Mouse (Mus musculus) midbrain, embryonic 15.5 days (tissue): ENCODE results near the gene Palm. TPM values are rescaled to one million over a fixed set of nuclear protein-coding genes. Genes with fewer than 3 reads are reported as not detected.
A peak's percentile ranks its signal among the peaks of the same experiment; 100 is the strongest.

Source experiments
- ATAC-seq: fragments of 200-750 bp; cut with Nextera tagmentation; replicated peaks from 2 replicates; pipeline ENCODE4 v1.8.0; 2017; ENCODE audit warnings: moderate TSS enrichment
- H3K27ac ChIP-seq: fragments of 300-500 bp; sonication (generic); 2 replicates; pipeline ENCODE4 v1.5.1; 2015; ENCODE audit warnings: mild to moderate bottlenecking, inconsistent platforms
- H3K27me3 ChIP-seq: fragments of 300-500 bp; sonication (generic); replicated peaks from 2 replicates; pipeline ENCODE4 v1.6.1; 2015; ENCODE audit warnings: inconsistent platforms
- H3K36me3 ChIP-seq: fragments of 300-500 bp; sonication (generic); replicated peaks from 2 replicates; pipeline ENCODE4 v1.6.1; 2015; ENCODE audit warnings: inconsistent platforms
- H3K4me1 ChIP-seq: fragments of 300-500 bp; sonication (generic); 2 replicates; pipeline ENCODE4 v1.6.1; 2015; ENCODE audit warnings: inconsistent platforms
- H3K4me2 ChIP-seq: fragments of 300-500 bp; sonication (generic); 2 replicates; pipeline ENCODE4 v1.6.1; 2015; ENCODE audit warnings: inconsistent platforms, mild to moderate bottlenecking, moderate library complexity
- H3K4me3 ChIP-seq: fragments of 300-500 bp; sonication (generic); 2 replicates; pipeline ENCODE4 v1.5.1; 2015; ENCODE audit warnings: mild to moderate bottlenecking, inconsistent platforms
- H3K9ac ChIP-seq: fragments of 300-500 bp; sonication (generic); 2 replicates; pipeline ENCODE4 v1.6.1; 2015; ENCODE audit warnings: mild to moderate bottlenecking, inconsistent platforms
- H3K9me3 ChIP-seq: fragments of 300-500 bp; sonication (generic); 2 replicates; pipeline ENCODE4 v1.6.1; 2016; ENCODE audit warnings: inconsistent platforms
- WGBS: fragments of 180-500 bp; shearing (Covaris S2); methylation state at CpG from one replicate; pipeline ENCODE4 v1.1.7; 2015; ENCODE audit warnings: mixed read lengths; 5-methylcytosine and 5-hydroxymethylcytosine counted together
- polyA plus RNA-seq: library from polyadenylated mRNA; unstranded; fragments of >200 nt; fragmentation: Nextera tagmentation; extraction: Ambion mirVana; gene quantifications from 2 replicates; pipeline ENCODE4 v1.2.1, GENCODE M21; 2015

Gene Palm
- polyA plus RNA-seq, 1 experiment from 2014 or later, result 348 TPM

DNA sequence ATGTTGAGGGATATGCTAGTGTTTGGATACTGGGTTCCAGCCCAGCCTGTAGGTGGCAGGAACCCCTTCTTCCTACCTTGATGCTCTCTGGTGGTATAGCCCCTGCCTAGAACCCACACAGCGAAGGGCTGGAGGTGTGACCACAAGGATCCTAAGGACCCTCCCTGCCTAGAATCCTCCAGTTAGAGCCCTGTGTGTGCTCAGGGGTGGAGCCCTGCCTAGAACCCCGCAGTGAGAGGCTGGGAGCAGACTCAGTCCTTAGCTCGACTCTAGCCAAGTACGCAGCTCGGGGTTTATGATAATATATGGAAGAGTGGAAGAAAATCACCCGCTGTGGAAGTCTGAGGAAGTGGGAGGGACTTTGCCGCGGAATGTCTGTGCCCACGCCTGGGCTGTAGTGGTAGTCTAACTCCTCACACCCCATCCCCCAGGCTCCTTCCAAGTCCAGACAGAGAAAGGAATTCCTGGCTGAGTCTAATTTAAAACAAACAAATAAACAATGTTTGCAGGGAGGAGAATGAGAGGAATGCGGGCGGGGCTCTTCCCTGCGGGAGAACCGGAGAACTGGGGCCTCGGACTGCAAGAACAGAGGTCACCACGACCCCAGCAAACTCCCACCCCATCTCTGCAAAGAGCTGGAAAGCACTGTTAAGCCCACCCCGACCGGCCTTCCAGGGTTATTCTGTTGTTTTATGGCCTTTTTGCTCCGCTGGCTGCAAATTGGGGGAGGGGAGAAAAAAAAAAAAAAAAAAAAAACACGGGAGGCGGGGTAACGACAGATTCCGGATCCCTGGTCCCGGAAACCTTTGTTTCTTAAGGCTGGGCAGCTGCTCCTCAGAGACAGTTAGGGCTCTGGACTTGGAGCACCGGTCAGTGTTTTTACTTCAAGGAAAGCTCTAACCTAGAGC, 47.5 kb downstream of the Palm start:
- no peaks in the 10 kb centered on the region for H3K36me3 ChIP-seq
- peak overlapping the region; percentile 54 for H3K4me2 ChIP-seq
- H3K27me3 ChIP-seq, result no peaks in the 10 kb centered on the region
- under 1% methylated on average over 24 of the region's 24 CpGs for WGBS
- H3K4me3 ChIP-seq, result peak overlapping the region; percentile 30
- peak; percentile 77 for ATAC-seq
- no peak overlapping the region; the same call in 1 of the 2 replicates for H3K9ac ChIP-seq
- no peaks in the 10 kb centered on the region for H3K9me3 ChIP-seq
- H3K27ac ChIP-seq, result peak overlapping the region; percentile 30
- peaks cover 17% of the 10 kb centered on the region for H3K4me1 ChIP-seq

- Histone ChIP-seq H3K9me3 (no peaks in the 10 kb centered on the region), H3K36me3 (no peaks in the 10 kb centered on the region), H3K4me1 (peaks cover 17% of the 10 kb centered on the region), H3K4me3 (no peak overlapping the region), H3K4me2 (no peak overlapping the region), H3K27ac (no peak overlapping the region), H3K9ac (no peak overlapping the region), H3K27me3 (no peaks in the 10 kb centered on the region)
- WGBS, result 75% methylated on average over 3 of the region's 3 CpGs
- no peak for ATAC-seq
These were observed 49.0 kb downstream of the Palm start for GRCm38 (mm10) chr10:79842322-79842721.

DNA sequence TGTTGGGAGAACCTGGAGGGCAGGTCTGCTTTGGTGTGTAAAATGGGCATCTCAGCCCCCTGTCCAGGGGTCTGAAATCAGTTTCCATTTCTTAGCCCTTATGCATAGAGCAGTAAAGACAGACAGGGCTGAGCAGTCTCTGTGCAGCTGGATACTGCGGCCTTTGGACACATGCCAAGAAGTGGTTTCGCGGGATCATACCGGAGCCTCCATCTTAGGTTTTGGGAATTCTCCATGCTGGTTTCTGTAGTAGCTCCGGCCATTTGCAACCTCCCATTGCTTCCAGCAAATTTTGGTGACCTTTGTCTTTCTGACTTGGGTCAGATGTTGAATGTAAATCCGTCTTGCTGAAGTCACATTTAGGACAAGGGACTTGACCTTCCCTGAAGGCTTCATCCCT, 50.1 kb downstream of the Palm start:
- ATAC-seq, result no peak
- Histone ChIP-seq H3K4me1 (peaks cover 17% of the 10 kb centered on the region), H3K4me2 (no peak overlapping the region), H3K9ac (no peak overlapping the region), H3K9me3 (no peaks in the 10 kb centered on the region), H3K27ac (no peak overlapping the region; the same call in 1 of the 2 replicates), H3K4me3 (no peak overlapping the region), H3K36me3 (no peaks in the 10 kb centered on the region), H3K27me3 (no peaks in the 10 kb centered on the region)
- 46% methylated on average over 6 of the region's 6 CpGs for WGBS

DNA sequence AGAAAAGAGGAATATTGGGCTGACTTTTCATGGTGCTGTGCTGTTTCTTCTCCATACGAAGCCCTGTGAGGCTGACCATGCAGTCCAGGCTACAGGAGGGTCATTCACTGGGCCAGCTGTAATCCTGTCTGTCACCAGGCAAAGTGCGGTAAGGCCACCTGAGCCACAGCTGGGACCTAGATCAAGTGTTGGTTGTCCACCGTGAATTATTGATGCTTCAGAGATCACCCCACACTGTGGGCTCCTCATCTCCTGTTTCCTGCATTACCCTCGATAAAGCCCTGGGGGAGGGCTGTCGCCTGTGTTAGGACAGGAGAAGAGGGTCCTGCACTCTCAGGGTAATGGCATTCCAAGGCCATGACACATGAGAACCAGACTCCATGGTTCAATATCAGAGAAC, 53.2 kb downstream of the Palm start:
- H3K9me3 ChIP-seq, result no peaks in the 10 kb centered on the region
- H3K27ac ChIP-seq, result no peak overlapping the region
- H3K4me3 ChIP-seq, result no peak overlapping the region
- H3K36me3 ChIP-seq, result no peaks in the 10 kb centered on the region
- no peak overlapping the region for H3K4me2 ChIP-seq
- no peak overlapping the region for H3K9ac ChIP-seq
- no peak for ATAC-seq
- H3K4me1 ChIP-seq, result peaks cover 13% of the 10 kb centered on the region
- 69% methylated on average over 5 of the region's 5 CpGs for WGBS
- H3K27me3 ChIP-seq, result no peaks in the 10 kb centered on the region

DNA sequence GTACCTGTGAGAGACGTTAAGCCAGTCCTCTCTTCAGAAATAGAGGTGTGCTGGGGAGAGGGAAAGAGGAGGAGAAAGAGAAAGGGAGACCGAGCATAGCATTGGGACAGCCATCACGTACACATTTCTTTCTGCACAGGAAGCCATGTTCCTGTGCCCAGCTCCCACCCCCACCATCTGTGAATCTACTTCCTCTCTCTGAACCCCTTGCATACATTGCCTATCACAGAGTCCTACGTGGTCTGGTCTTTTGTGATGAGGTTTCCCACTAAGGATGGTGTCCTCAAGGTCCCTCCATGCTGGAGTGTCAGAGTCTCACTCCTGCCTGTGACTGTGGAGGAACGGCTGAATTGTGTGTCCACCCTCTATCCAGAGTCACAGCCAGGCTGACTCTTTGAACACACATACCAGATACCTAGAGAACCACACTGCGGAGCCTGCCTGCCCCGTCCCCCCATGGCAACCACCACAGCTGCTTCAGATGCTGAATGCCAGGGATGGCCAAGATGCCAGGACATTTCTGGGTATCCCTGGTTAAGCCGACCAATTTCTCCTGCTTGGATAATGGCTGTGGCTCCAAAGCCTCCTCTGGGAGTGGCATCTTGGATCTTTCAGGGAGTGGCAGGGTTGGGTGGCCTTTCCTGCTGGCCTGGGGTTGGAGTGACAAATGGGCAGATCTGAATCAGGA, 56.7 kb downstream of the Palm start:
- Histone ChIP-seq H3K27me3 (no peaks in the 10 kb centered on the region), H3K4me3 (no peak overlapping the region), H3K4me2 (no peak overlapping the region), H3K9me3 (no peaks in the 10 kb centered on the region), H3K27ac (no peak overlapping the region), H3K9ac (no peak overlapping the region), H3K36me3 (no peaks in the 10 kb centered on the region), H3K4me1 (peaks cover 24% of the 10 kb centered on the region)
- WGBS, result 86% methylated on average over 8 of the region's 8 CpGs
- no peak for ATAC-seq

DNA sequence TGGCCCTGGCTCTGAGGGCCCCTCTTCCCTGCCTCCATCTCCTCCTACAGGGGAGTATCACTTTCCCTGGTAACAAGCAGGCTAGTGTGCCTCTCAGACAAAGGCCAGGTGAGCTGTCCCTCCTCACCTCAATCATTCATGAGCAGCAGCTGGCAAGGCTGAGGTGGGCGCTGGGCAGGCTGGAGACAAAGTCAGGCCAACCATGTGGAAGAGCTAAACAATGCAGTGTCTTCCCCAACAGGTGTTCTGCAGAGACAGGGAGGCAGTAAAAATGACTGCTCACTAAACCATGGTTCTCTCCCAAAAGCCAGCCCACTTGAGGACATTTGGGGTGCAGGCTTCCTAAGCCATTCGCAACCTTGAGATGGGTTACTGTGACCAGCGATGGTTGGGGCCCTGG, 58.3 kb downstream of the Palm start:
- ATAC-seq, result no peak
- no peaks in the 10 kb centered on the region for H3K36me3 ChIP-seq
- H3K9me3 ChIP-seq, result no peaks in the 10 kb centered on the region
- 88% methylated on average over 3 of the region's 3 CpGs for WGBS
- no peak overlapping the region for H3K4me2 ChIP-seq
- H3K27ac ChIP-seq, result peak overlapping the region; percentile 99
- H3K4me1 ChIP-seq, result peaks cover 39% of the 10 kb centered on the region
- H3K9ac ChIP-seq, result 0 out of 2 replicates have a peak overlapping the region, but pooled peaks have one; percentile 4
- H3K4me3 ChIP-seq, result no peak overlapping the region
- H3K27me3 ChIP-seq, result no peaks in the 10 kb centered on the region

DNA sequence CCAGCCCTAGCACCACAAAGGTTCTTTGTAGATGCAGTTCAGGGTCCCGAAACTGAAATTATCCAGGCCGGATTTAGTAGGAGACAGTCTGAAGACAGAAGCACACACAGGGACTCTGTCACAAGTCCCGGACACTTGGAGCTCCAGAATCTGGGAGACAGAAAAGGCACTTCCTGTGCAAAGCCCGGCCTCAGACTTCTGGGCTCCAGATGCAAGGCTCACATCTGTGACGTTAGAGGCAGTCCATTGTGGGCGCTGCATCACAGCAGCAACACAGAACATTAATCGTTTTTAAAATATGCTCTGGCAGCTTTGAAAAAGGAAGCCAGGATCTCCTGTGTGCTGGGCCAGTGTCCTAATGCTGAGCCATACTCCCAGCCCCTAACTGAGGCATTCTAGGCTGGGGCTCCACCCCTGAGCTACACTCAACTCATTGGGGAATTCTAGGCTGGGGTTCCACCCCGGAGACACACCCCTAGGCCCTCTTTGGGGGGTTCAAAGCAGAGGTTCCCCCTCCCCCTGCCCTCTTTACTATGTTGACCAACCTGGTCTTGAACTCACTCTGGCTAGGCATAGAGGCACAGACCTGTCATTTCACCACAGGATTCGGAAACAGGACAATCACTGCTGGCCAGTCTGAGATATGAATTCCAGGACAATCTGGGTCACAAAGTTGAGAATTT, 58.9 kb downstream of the Palm start:
- WGBS, result 57% methylated on average over 9 of the region's 9 CpGs

DNA sequence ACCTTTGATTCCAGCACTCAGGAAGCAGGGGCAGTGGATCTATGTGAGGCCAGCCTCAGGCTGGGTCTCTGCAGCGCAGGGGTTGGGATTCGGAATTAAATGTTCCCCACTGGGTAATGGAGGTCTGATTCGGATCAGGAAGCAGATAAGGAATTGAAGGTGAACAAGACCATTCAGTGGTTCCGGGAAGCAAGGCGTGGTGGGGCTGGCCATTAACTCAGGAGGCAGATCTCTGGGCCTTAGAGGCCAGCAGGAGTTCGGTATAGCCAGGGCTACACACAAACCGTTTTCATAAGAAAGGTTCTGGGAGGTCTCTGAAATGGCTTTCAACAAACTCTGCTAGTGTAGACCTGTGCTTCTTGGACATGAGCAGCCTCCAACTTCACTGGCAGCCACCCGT, 59.5 kb downstream of the Palm start:
- no peak for ATAC-seq
- Histone ChIP-seq H3K4me3 (peak overlapping the region; percentile 91), H3K9me3 (no peaks in the 10 kb centered on the region), H3K4me2 (peak overlapping the region; percentile 76), H3K27me3 (no peaks in the 10 kb centered on the region), H3K9ac (peak overlapping the region; percentile 66), H3K27ac (peak overlapping the region; percentile 99), H3K36me3 (no peaks in the 10 kb centered on the region), H3K4me1 (peaks cover 50% of the 10 kb centered on the region)
- 14% methylated on average over 8 of the region's 8 CpGs for WGBS

More for the DNA sequence above, 58.9 kb downstream of the Palm start:
- H3K9me3 ChIP-seq, result no peaks in the 10 kb centered on the region
- peak overlapping the region; percentile 76 for H3K4me2 ChIP-seq
- H3K4me1 ChIP-seq, result peaks cover 45% of the 10 kb centered on the region
- no peaks in the 10 kb centered on the region for H3K27me3 ChIP-seq
- H3K36me3 ChIP-seq, result no peaks in the 10 kb centered on the region
- H3K27ac ChIP-seq, result peak overlapping the region; percentile 99
- no peak for ATAC-seq
- H3K9ac ChIP-seq, result peak overlapping the region; percentile 66
- H3K4me3 ChIP-seq, result peak overlapping the region; percentile 91; the same call in 1 of the 2 replicates

- peak; percentile 26; the same call in 1 of the 2 replicates for ATAC-seq
- Histone ChIP-seq H3K4me1 (peaks cover 56% of the 10 kb centered on the region), H3K27me3 (no peaks in the 10 kb centered on the region), H3K9me3 (no peaks in the 10 kb centered on the region), H3K9ac (peak overlapping the region; percentile 66), H3K4me3 (peak overlapping the region; percentile 91), H3K4me2 (peak overlapping the region; percentile 76), H3K36me3 (no peaks in the 10 kb centered on the region), H3K27ac (peak overlapping the region; percentile 99)
- 0% methylated on average over 15 of the region's 15 CpGs for WGBS
These were observed 60.0 kb downstream of the Palm start for GRCm38 (mm10) chr10:79853392-79853791.

DNA sequence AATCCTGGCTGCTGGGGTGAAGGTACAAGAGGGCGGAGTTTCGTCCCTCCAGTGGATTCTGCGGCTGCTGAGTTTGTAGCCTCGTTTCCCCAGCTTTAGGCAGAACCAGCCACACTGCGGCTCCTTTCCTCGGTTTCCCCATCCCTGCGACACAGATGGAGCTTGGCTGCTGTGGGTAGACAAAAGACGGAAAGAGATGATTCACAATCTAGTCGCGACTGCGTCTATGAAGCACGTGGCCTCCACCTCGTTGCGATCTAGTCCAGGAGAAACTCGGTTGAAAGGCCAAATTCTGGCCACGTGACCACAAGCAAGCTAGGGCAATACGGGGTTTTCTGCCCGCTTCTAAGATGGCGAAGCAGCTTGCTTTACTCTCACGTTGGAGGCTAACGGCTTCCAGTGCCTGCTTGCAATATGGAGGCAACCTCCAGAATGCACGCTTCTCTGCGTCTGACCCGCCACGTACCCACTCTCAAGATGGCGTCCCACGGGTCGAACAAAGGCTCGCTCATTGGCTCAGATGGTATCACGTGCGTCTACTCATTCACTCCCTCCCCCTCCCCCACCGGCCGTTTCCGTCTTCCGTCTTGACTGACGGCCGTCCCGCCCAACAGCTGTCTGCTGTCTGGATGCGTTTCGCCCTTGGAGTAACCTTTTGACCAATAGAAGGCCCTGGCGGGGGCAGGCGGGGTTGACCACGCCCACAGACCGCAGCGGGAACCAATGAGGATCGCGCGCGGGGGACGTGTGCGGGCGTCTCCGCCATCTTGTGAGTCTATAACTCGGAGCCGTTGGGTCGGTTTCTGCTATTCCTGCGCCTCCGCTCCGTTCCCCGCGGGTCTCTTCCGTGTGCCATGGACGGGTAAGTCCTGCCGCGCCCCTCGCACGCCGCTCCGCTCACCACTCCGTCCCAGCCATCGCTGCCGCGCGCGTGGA, 60.8 kb downstream of the Palm start, which contains the start of gene Ptbp1:
Gene Ptbp1 (plus strand): TSS at position 568 of the 936 bp plus-strand sequence.
- Histone ChIP-seq H3K4me2 (peak within 1 kb of the TSS; percentile 83), H3K36me3 (peaks cover 4% of the 10 kb centered on the region), H3K27ac (peak within 1 kb of the TSS; percentile 99), H3K4me1 (peaks cover 63% of the 10 kb centered on the region), H3K27me3 (no peaks in the 10 kb centered on the region), H3K4me3 (peak within 1 kb of the TSS; percentile 91), H3K9me3 (no peaks in the 10 kb centered on the region), H3K9ac (peak within 1 kb of the TSS; percentile 95)
- ATAC-seq, result peak; percentile 96
- WGBS, result under 1% methylated on average over 75 of the region's 75 CpGs

- Histone ChIP-seq H3K4me3 (peak overlapping the region; percentile 91), H3K4me2 (peak overlapping the region; percentile 83), H3K27ac (peak overlapping the region; percentile 99), H3K27me3 (no peaks in the 10 kb centered on the region), H3K4me1 (peaks cover 67% of the 10 kb centered on the region), H3K36me3 (peaks cover 13% of the 10 kb centered on the region), H3K9me3 (no peaks in the 10 kb centered on the region), H3K9ac (peak overlapping the region; percentile 95)
- peak; percentile 41 for ATAC-seq
- WGBS, result under 1% methylated on average over 79 of the region's 83 CpGs
These were observed 61.6 kb downstream of the Palm start for GRCm38 (mm10) chr10:79854801-79855541.
